Mouse (Mus musculus) hindbrain, postnatal 0 days (tissue): ENCODE measurements around the gene Gm960. TPM values are rescaled to one million over a fixed set of nuclear protein-coding genes. Genes with fewer than 3 reads are reported as not detected.

ENCODE experiments used
- ATAC-seq: fragments of 200-750 bp; cut with Nextera tagmentation; 2 replicates; pipeline ENCODE4 v1.8.0; 2017; ENCODE audit warnings: mild to moderate bottlenecking, moderate TSS enrichment, moderate library complexity
- DNase-seq: peaks from one replicate; pipeline ENCODE4 v3.0.0-alpha.2; 2015; ENCODE audit warnings: low spot score
- H3K27ac ChIP-seq: fragments of 300-500 bp; sonication (generic); 2 replicates; pipeline ENCODE4 v1.5.1; 2014; ENCODE audit warnings: mild to moderate bottlenecking
- H3K27me3 ChIP-seq: fragments of 300-500 bp; sonication (generic); 2 replicates; pipeline ENCODE4 v1.6.1; 2014; ENCODE audit warnings: low read length, mixed read lengths; ENCODE audit not compliant: insufficient read depth
- H3K36me3 ChIP-seq: fragments of 300-500 bp; sonication (generic); 2 replicates; pipeline ENCODE4 v1.6.1; 2014; ENCODE audit warnings: low read length, mixed read lengths; ENCODE audit not compliant: insufficient read depth
- H3K4me1 ChIP-seq: fragments of 300-500 bp; sonication (generic); 2 replicates; pipeline ENCODE4 v1.6.1; 2014; ENCODE audit warnings: antibody characterized with exemption, low read length, mixed read lengths; ENCODE audit not compliant: insufficient read depth
- H3K4me2 ChIP-seq: fragments of 300-500 bp; sonication (generic); 2 replicates; pipeline ENCODE4 v1.6.1; 2014; ENCODE audit warnings: low read depth, mild to moderate bottlenecking, low read length, moderate library complexity, mixed read lengths
- H3K4me3 ChIP-seq: fragments of 300-500 bp; sonication (generic); 2 replicates; pipeline ENCODE4 v1.5.1; 2014; ENCODE audit warnings: low read length
- H3K9ac ChIP-seq: fragments of 300-500 bp; sonication (generic); replicated peaks from 2 replicates; pipeline ENCODE4 v1.6.1; 2014; ENCODE audit warnings: mild to moderate bottlenecking, low read length, moderate library complexity, mixed read lengths
- H3K9me3 ChIP-seq: fragments of 300-500 bp; sonication (generic); 2 replicates; pipeline ENCODE4 v1.6.1; 2016; ENCODE audit warnings: low read length, mixed read lengths
- CTCF ChIP-seq: IDR thresholded peaks from 2 replicates; pipeline ENCODE4 v1.5.1; 2016; ENCODE audit warnings: antibody characterized with exemption, control low read depth, low read depth
- WGBS: fragments of 180-500 bp; shearing (Covaris S2); extraction: QIAGEN DNeasy Blood & Tissue Kit; methylation state at CpG from one replicate; pipeline ENCODE4 v1.1.7; 2014; 5-methylcytosine and 5-hydroxymethylcytosine counted together
- polyA plus RNA-seq: library from polyadenylated mRNA; unstranded; fragments of >200 nt; fragmentation: Nextera tagmentation; extraction: Ambion mirVana; gene quantifications from 2 replicates; pipeline ENCODE4 v1.2.1, GENCODE M21; 2015
- total RNA-seq: library from RNA; depleted of rRNA; stranded (reverse); fragments of >200 nt; gene quantifications from 2 replicates; pipeline ENCODE4 v1.2.3, GENCODE M21; 2014

Gm960 gene
- total and polyA plus RNA-seq, 2 experiments from 2014 or later: 1.3 to 5.2 TPM

- Histone ChIP-seq H3K4me2 (peak overlapping the region; percentile 82), H3K4me1 (peaks cover 23% of the 10 kb centered on the region), H3K36me3 (peaks cover 21% of the 10 kb centered on the region), H3K27ac (peak overlapping the region; percentile 91), H3K4me3 (peak overlapping the region; percentile 89), H3K27me3 (no peaks in the 10 kb centered on the region), H3K9ac (peak overlapping the region; percentile 97; the same call in 1 of the 2 replicates), H3K9me3 (no peaks in the 10 kb centered on the region)
- TF ChIP-seq CTCF: no peak
- WGBS: 88% methylated on average over 33 of the region's 33 CpGs
- DNase-seq: no peak
- ATAC-seq: no peak
Measured at GRCm38 (mm10) chr19:4613464-4614304, 84.8 kb downstream of the Gm960 start.

DNA sequence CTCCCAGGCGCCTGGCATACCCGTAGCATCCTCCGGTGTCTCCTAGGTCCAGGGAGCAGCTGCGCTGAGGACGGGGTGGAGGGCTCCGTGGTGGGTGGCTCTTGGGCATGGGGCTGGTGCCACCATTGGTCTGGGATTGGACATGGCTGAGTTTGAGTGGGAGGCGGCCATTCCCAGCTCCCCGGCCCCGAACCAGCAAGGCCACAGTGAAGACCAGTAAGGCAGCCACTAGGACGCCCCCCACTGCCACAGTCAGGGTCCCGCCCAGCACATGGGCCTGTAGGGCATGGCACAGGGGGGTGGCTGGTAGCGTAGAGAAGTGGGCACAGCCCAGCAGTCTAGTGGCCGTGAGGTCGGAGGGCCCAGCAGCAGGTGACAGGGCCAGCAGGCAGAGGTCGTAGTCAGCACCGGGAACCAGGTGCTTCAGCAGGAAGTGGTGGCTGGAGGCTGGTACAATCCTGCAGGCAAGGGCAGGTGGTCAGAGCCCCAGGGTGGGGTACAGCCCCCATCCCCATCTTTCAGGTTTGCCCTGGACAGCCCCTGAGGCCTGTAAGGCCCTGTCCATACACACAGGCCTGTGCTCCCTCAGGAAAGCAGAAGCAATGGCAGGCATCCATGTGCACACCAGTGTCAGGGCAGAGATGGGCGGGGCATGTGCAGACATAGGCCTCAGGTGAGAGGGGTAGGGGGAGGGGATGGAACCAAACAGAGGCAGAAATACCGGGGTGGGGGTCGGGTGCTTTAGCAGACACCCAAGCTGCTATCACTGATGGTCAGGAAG lies 86.1 kb downstream of the Gm960 start:
- TF ChIP-seq CTCF: no peak
- Histone ChIP-seq H3K27me3 (no peaks in the 10 kb centered on the region), H3K4me1 (peaks cover 23% of the 10 kb centered on the region), H3K9ac (no peak overlapping the region), H3K4me3 (no peak overlapping the region), H3K9me3 (no peaks in the 10 kb centered on the region), H3K27ac (no peak overlapping the region), H3K36me3 (peaks cover 21% of the 10 kb centered on the region), H3K4me2 (0 out of 2 replicates have a peak overlapping the region, but pooled peaks have one; percentile 3)
- 84% methylated on average over 19 of the region's 19 CpGs for WGBS
- DNase-seq (no peak), ATAC-seq (no peak)

GRCm38 (mm10) chr19:4610109-4610508 lies 88.4 kb downstream of the Gm960 start:
- H3K4me1 ChIP-seq: peaks cover 17% of the 10 kb centered on the region
- no peak for DNase-seq
- H3K27ac ChIP-seq: no peak overlapping the region
- H3K4me3 ChIP-seq: no peak overlapping the region
- 32% methylated on average over 4 of the region's 4 CpGs for WGBS
- peaks cover 21% of the 10 kb centered on the region for H3K36me3 ChIP-seq
- H3K4me2 ChIP-seq: no peak overlapping the region
- H3K27me3 ChIP-seq: no peaks in the 10 kb centered on the region
- ATAC-seq: no peak
- H3K9ac ChIP-seq: no peak overlapping the region
- H3K9me3 ChIP-seq: no peaks in the 10 kb centered on the region
- TF ChIP-seq CTCF: no peak

GRCm38 (mm10) chr19:4608511-4608910 lies 90.0 kb downstream of the Gm960 start:
- 82% methylated on average over 4 of the region's 4 CpGs for WGBS
- H3K27ac ChIP-seq: no peak overlapping the region
- H3K36me3 ChIP-seq: peaks cover 21% of the 10 kb centered on the region
- H3K9me3 ChIP-seq: no peaks in the 10 kb centered on the region
- H3K27me3 ChIP-seq: no peaks in the 10 kb centered on the region
- H3K4me1 ChIP-seq: peaks cover 6% of the 10 kb centered on the region; the same call in 1 of the 2 replicates
- TF ChIP-seq CTCF: no peak
- DNase-seq (no peak), ATAC-seq (no peak)
- H3K9ac ChIP-seq: no peak overlapping the region
- H3K4me3 ChIP-seq: no peak overlapping the region
- H3K4me2 ChIP-seq: no peak overlapping the region

DNA sequence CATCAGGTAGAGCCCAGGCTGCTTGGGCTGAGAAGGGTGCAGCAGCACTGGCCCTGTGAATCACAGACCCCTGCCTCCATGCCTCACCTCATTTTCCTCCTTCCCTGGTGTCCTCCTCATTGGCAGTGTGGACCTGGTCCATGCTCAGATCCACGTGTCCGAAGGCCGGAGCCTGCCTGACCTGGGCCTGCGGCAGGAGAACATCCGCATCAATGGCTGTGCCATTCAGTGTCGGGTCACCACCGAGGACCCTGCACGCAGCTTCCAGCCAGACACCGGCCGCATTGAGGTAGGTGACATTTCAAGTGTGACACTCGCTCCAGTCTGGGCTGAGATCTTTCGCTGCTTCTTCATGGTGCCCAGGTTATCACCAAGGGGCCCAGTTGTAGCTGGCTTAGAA lies 91.1 kb downstream of the Gm960 start:
- no peak for ATAC-seq
- DNase-seq: no peak
- no peak overlapping the region for H3K9ac ChIP-seq
- TF ChIP-seq CTCF: no peak
- no peak overlapping the region for H3K4me3 ChIP-seq
- no peaks in the 10 kb centered on the region for H3K27me3 ChIP-seq
- H3K9me3 ChIP-seq: no peaks in the 10 kb centered on the region
- no peaks in the 10 kb centered on the region for H3K4me1 ChIP-seq
- H3K27ac ChIP-seq: no peak overlapping the region
- 89% methylated on average over 12 of the region's 12 CpGs for WGBS
- peaks cover 14% of the 10 kb centered on the region for H3K36me3 ChIP-seq
- H3K4me2 ChIP-seq: no peak overlapping the region

DNA sequence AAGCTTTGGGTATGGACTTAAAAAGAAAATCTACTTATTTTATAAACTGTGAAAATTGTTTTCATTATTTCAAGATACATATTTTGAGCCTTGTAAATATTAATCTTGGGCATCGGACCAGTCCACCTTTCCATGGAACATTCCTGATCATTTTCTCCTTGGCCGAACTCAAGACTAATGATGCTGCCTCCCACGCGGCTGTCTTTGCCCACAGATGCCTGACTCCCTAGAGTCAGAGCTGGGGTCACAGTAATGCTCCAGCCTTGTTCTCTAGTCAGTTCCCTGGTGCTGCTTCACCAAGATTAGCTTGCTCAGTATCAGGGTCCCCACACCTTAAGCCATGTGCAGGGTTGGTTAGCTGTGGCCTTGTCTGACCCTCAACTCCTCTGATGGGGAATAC lies 92.8 kb downstream of the Gm960 start:
- no peak overlapping the region for H3K27ac ChIP-seq
- ATAC-seq (no peak), DNase-seq (no peak)
- no peak overlapping the region for H3K4me2 ChIP-seq
- no peak overlapping the region for H3K4me3 ChIP-seq
- no peak overlapping the region for H3K9ac ChIP-seq
- H3K9me3 ChIP-seq: no peaks in the 10 kb centered on the region
- WGBS: 88% methylated on average over 4 of the region's 4 CpGs
- H3K4me1 ChIP-seq: no peaks in the 10 kb centered on the region
- no peaks in the 10 kb centered on the region for H3K27me3 ChIP-seq
- H3K36me3 ChIP-seq: no peaks in the 10 kb centered on the region
- no peak for TF ChIP-seq CTCF
